Mouse (Mus musculus): ENCODE measurements at regions not wholly inside any gene's neighbourhood (a gene's known extent, or its start where the extent isn't known, plus 50 kb on each side); places are given as distances from the start of the nearest gene placed in this dataset.
A peak's percentile ranks its signal among the peaks of the same experiment; 100 is the strongest.

DNA sequence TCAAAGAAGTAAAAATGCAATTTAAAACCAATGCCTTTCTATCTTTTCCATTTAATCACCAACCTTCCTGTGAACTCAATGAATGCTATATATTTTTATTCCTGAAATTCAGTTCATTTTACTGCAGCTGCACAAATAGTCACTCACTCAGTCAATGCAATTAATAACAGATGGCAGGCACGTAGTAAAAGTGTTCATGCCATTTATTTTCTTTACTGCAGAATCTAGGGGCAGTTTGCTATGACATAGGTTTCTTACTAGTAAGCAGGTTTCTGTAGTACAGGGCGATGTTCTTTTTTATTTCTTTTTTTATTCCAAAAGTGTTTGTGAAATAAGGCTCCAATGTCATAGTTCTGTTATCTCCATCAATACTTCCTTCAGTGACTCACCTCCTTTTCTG lies 1035.8 kb upstream of the Cdh9 start:
- 0 out of 2 replicates have a peak overlapping the region, but pooled peaks have one; percentile 23 for H3K27ac ChIP-seq
- 20% methylated on average over 2 of the region's 2 CpGs for WGBS
- H3K4me1 ChIP-seq (replicated peaks): no peaks in the 10 kb centered on the region
- H3K9me3 ChIP-seq: no peaks in the 10 kb centered on the region
- no peak overlapping the region for H3K9ac ChIP-seq (replicated peaks)
- ATAC-seq (ENCODE audit: insufficient number of reproducible peaks, insufficient read depth, low FRiP score, low TSS enrichment, low read depth): no peak
- H3K27me3 ChIP-seq: no peaks in the 10 kb centered on the region
- H3K36me3 ChIP-seq: no peaks in the 10 kb centered on the region
- no peak overlapping the region for H3K4me3 ChIP-seq (replicated peaks)
- no peak overlapping the region for H3K4me2 ChIP-seq

DNA sequence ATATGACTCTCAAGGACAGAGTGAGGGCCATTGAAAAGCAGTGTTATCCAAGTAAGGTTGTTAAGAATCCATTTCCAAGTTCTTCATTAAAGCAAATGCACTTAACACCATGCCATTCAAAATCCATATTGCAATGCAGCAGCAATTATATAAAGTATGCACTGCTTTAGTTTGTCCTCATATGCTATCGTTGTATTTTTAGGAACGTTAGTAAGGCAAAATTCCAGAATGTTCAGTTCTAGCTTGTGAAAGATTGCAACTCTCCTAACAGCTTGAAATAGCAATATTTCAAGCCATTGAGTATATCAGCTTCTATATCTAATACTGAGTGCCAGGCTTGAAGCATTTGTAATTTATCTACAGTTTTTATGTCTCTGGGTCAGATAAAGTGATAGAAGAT lies 1011.9 kb upstream of the Cdh9 start:
- H3K4me3 ChIP-seq (replicated peaks): no peak overlapping the region
- H3K27me3 ChIP-seq: no peaks in the 10 kb centered on the region
- no peaks in the 10 kb centered on the region for H3K4me1 ChIP-seq (replicated peaks)
- no peak overlapping the region for H3K4me2 ChIP-seq
- 87% methylated on average over 2 of the region's 2 CpGs for WGBS
- no peaks in the 10 kb centered on the region for H3K9me3 ChIP-seq
- no peak overlapping the region for H3K27ac ChIP-seq
- no peaks in the 10 kb centered on the region for H3K36me3 ChIP-seq
- ATAC-seq (ENCODE audit: insufficient number of reproducible peaks, insufficient read depth, low FRiP score, low TSS enrichment, low read depth): no peak
- H3K9ac ChIP-seq (replicated peaks): no peak overlapping the region

DNA sequence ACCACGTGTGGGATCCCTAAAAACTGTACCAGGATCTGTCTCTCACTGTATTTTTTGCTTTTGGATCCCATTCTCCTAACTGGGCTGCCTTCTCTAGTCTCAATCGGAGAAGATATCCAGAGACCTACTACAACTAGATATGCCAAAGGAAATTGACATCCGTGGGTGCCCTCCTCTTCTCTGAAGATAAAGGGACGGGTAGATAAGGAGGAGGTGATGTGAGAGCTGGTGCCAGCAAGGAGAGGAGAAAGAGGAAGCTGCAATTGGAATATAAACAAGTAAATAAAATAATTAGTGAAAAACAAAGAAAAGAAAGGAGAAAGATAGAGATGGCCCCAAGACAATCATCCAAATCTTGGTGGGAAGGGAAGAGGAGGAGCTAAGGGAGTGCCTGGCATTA lies 986.6 kb upstream of the Cdh9 start:
- Histone ChIP-seq H3K4me3 (replicated peaks) (no peak overlapping the region), H3K4me2 (no peak overlapping the region), H3K36me3 (no peaks in the 10 kb centered on the region), H3K9ac (replicated peaks) (no peak overlapping the region), H3K4me1 (replicated peaks) (no peaks in the 10 kb centered on the region), H3K9me3 (no peaks in the 10 kb centered on the region), H3K27ac (no peak overlapping the region), H3K27me3 (no peaks in the 10 kb centered on the region)
- WGBS: 92% methylated on average over 4 of the region's 4 CpGs
- no peak for ATAC-seq (ENCODE audit: insufficient number of reproducible peaks, insufficient read depth, low FRiP score, low TSS enrichment, low read depth)

DNA sequence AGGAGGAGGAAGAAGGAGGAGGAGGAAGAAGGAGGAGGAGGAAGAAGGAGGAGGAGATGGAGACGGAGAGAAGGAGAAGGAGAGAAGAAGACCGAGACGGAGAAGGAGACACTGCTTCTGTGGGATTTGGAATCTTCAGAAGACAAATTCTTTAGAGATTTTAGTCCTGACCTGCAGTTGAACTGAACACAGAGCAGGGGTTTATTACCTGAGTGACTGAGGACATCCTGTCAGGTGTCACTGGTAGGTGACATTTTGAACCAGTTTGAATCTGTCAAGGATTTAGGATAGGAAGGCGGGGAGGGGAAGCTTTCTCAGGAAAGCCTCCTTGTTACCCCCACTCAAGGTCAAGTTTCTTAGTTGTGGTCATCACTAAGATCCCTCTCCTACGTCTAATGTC lies 985.5 kb upstream of the Cdh9 start:
- Histone ChIP-seq H3K4me1 (replicated peaks) (no peaks in the 10 kb centered on the region), H3K4me3 (replicated peaks) (no peak overlapping the region), H3K9me3 (no peaks in the 10 kb centered on the region), H3K9ac (replicated peaks) (no peak overlapping the region), H3K4me2 (no peak overlapping the region), H3K27me3 (no peaks in the 10 kb centered on the region), H3K36me3 (no peaks in the 10 kb centered on the region), H3K27ac (no peak overlapping the region)
- 79% methylated on average over 5 of the region's 5 CpGs for WGBS
- ATAC-seq (ENCODE audit: insufficient number of reproducible peaks, insufficient read depth, low FRiP score, low TSS enrichment, low read depth): no peak
